Mouse (Mus musculus) lung, postnatal 0 days (tissue): ENCODE results near the gene E130114P18Rik. TPM values are rescaled to one million over a fixed set of nuclear protein-coding genes. Genes with fewer than 3 reads are reported as not detected.

Source experiments
- ATAC-seq: fragments of 200-750 bp; cut with Nextera tagmentation; 2 replicates; pipeline ENCODE4 v1.8.0; 2017; ENCODE audit warnings: moderate library complexity
- DNase-seq: peaks from one replicate; pipeline ENCODE4 v3.0.0-alpha.2; 2016; ENCODE audit warnings: low spot score
- H3K27ac ChIP-seq: fragments of 300-500 bp; sonication (generic); 2 replicates; pipeline ENCODE4 v1.5.1; 2014; ENCODE audit warnings: antibody characterized with exemption, mild to moderate bottlenecking, low read length, mixed read lengths
- H3K27me3 ChIP-seq: fragments of 300-500 bp; sonication (generic); replicated peaks from 2 replicates; pipeline ENCODE4 v1.6.1; 2014; ENCODE audit warnings: low read length, mixed read lengths; ENCODE audit not compliant: insufficient read depth
- H3K36me3 ChIP-seq: fragments of 300-500 bp; sonication (generic); 2 replicates; pipeline ENCODE4 v1.6.1; 2014; ENCODE audit warnings: low read length, mixed read lengths; ENCODE audit not compliant: insufficient read depth
- H3K4me1 ChIP-seq: fragments of 300-500 bp; sonication (generic); 2 replicates; pipeline ENCODE4 v1.6.1; 2014; ENCODE audit warnings: antibody characterized with exemption, low read depth, low read length, mixed read lengths; ENCODE audit not compliant: insufficient read depth
- H3K4me2 ChIP-seq: fragments of 300-500 bp; sonication (generic); replicated peaks from 2 replicates; pipeline ENCODE4 v1.6.1; 2014; ENCODE audit warnings: low read depth, mild to moderate bottlenecking, low read length, moderate library complexity, mixed read lengths
- H3K4me3 ChIP-seq: fragments of 300-500 bp; sonication (generic); 2 replicates; pipeline ENCODE4 v1.5.1; 2014; ENCODE audit warnings: low read depth, low read length
- H3K9ac ChIP-seq: fragments of 300-500 bp; sonication (generic); replicated peaks from 2 replicates; pipeline ENCODE4 v1.6.1; 2014; ENCODE audit warnings: low read depth, mild to moderate bottlenecking
- H3K9me3 ChIP-seq: fragments of 300-500 bp; sonication (generic); 2 replicates; pipeline ENCODE4 v1.6.1; 2016; ENCODE audit warnings: low read length, mixed read lengths
- CTCF ChIP-seq: IDR thresholded peaks from 2 replicates; pipeline ENCODE4 v1.5.1; 2016; ENCODE audit warnings: antibody characterized with exemption, mild to moderate bottlenecking
- EP300 ChIP-seq: IDR thresholded peaks from 2 replicates; pipeline ENCODE4 v1.6.1; 2016; ENCODE audit warnings: antibody characterized with exemption, mild to moderate bottlenecking, control low read depth
- WGBS: fragments of 180-500 bp; shearing (Covaris S2); extraction: QIAGEN DNeasy Blood & Tissue Kit; methylation state at CpG from one replicate; pipeline ENCODE4 v1.1.7; 2014; 5-methylcytosine and 5-hydroxymethylcytosine counted together
- polyA plus RNA-seq: library from polyadenylated mRNA; unstranded; fragments of >200 nt; fragmentation: Nextera tagmentation; extraction: Ambion mirVana; gene quantifications from 2 replicates; pipeline ENCODE4 v1.2.1, GENCODE M21; 2015

E130114P18Rik gene
- polyA plus RNA-seq, 1 experiment from 2014 or later, result 0.76 TPM

- ATAC-seq, result no peak
- no peak overlapping the region for H3K4me3 ChIP-seq
- H3K4me1 ChIP-seq, result peaks cover 4% of the 10 kb centered on the region; the same call in 1 of the 2 replicates
- H3K9me3 ChIP-seq, result no peaks in the 10 kb centered on the region
- TF ChIP-seq EP300 (no peak), CTCF (no peak)
- no peaks in the 10 kb centered on the region for H3K27me3 ChIP-seq
- 63% methylated on average over 4 of the region's 4 CpGs for WGBS
- H3K4me2 ChIP-seq, result no peak overlapping the region
- no peak for DNase-seq
- H3K9ac ChIP-seq, result no peak overlapping the region
- no peaks in the 10 kb centered on the region for H3K36me3 ChIP-seq
- H3K27ac ChIP-seq, result no peak overlapping the region
Observed at GRCm38 (mm10) chr4:97821556-97822251, 43.8 kb upstream of the E130114P18Rik start.

GRCm38 (mm10) chr4:97820474-97821259 is 42.8 kb upstream of the E130114P18Rik start:
- Histone ChIP-seq H3K27ac (no peak overlapping the region), H3K4me2 (no peak overlapping the region), H3K4me1 (peaks cover 8% of the 10 kb centered on the region; the same call in 1 of the 2 replicates), H3K9ac (no peak overlapping the region), H3K4me3 (no peak overlapping the region), H3K27me3 (no peaks in the 10 kb centered on the region), H3K36me3 (no peaks in the 10 kb centered on the region), H3K9me3 (no peaks in the 10 kb centered on the region)
- 53% methylated on average over 4 of the region's 4 CpGs for WGBS
- TF ChIP-seq EP300, result no peak
- TF ChIP-seq CTCF, result no peak
- DNase-seq (no peak), ATAC-seq (no peak; the same call in 1 of the 2 replicates)

GRCm38 (mm10) chr4:97819101-97819500 is 41.2 kb upstream of the E130114P18Rik start:
- no peak for DNase-seq
- Histone ChIP-seq H3K9me3 (no peaks in the 10 kb centered on the region), H3K4me2 (no peak overlapping the region), H3K9ac (no peak overlapping the region), H3K4me1 (peaks cover 11% of the 10 kb centered on the region; the same call in 1 of the 2 replicates), H3K4me3 (no peak overlapping the region), H3K27ac (no peak overlapping the region), H3K36me3 (no peaks in the 10 kb centered on the region), H3K27me3 (no peaks in the 10 kb centered on the region)
- TF ChIP-seq EP300, result no peak
- no peak for TF ChIP-seq CTCF
- WGBS, result 82% methylated on average over 8 of the region's 8 CpGs
- no peak for ATAC-seq

GRCm38 (mm10) chr4:97818498-97818897 is 40.6 kb upstream of the E130114P18Rik start:
- H3K9ac ChIP-seq, result no peak overlapping the region
- H3K27ac ChIP-seq, result no peak overlapping the region
- no peak overlapping the region for H3K4me3 ChIP-seq
- peaks cover 14% of the 10 kb centered on the region; the same call in 1 of the 2 replicates for H3K4me1 ChIP-seq
- no peaks in the 10 kb centered on the region for H3K27me3 ChIP-seq
- H3K4me2 ChIP-seq, result no peak overlapping the region
- no peaks in the 10 kb centered on the region for H3K9me3 ChIP-seq
- WGBS, result 72% methylated on average over 3 of the region's 3 CpGs
- ATAC-seq (no peak), DNase-seq (no peak)
- no peaks in the 10 kb centered on the region for H3K36me3 ChIP-seq
- TF ChIP-seq CTCF (no peak), EP300 (no peak)

DNA sequence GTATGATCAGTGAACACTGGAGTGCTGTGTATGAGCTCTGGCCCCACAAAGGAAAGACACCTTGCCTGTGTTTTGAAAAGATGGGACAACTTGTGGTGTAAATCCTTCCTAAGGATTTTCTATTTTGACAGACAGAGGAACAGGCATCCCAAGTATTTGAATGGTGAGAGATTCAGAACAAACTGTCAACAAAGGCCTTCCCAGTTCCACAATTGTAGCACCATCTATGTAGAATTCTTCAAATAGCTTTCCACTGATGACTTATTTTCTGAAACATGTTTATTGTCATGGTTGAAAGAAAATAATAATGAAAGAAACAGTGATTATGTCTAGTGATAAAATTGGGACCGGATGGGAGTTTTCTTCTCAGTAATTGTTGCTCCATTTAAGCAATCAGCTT is 39.9 kb upstream of the E130114P18Rik start:
- Histone ChIP-seq H3K9ac (no peak overlapping the region), H3K36me3 (no peaks in the 10 kb centered on the region), H3K4me1 (peaks cover 14% of the 10 kb centered on the region; the same call in 1 of the 2 replicates), H3K27ac (no peak overlapping the region), H3K27me3 (no peaks in the 10 kb centered on the region), H3K4me3 (no peak overlapping the region), H3K9me3 (no peaks in the 10 kb centered on the region), H3K4me2 (no peak overlapping the region)
- WGBS, result 69% methylated on average over 1 of the region's 1 CpGs
- ATAC-seq, result no peak
- no peak for TF ChIP-seq EP300
- TF ChIP-seq CTCF, result no peak
- DNase-seq, result no peak

GRCm38 (mm10) chr4:97816753-97817152 is 38.9 kb upstream of the E130114P18Rik start:
- 62% methylated on average over 3 of the region's 3 CpGs for WGBS
- Histone ChIP-seq H3K27me3 (no peaks in the 10 kb centered on the region), H3K4me1 (peaks cover 14% of the 10 kb centered on the region; the same call in 1 of the 2 replicates), H3K9ac (no peak overlapping the region), H3K27ac (no peak overlapping the region), H3K4me3 (no peak overlapping the region), H3K9me3 (no peaks in the 10 kb centered on the region), H3K4me2 (no peak overlapping the region), H3K36me3 (no peaks in the 10 kb centered on the region)
- TF ChIP-seq EP300 (no peak), CTCF (no peak)
- DNase-seq (no peak), ATAC-seq (no peak)
